Mouse (Mus musculus) brain, adult 2 months (tissue): ENCODE measurements at regions not wholly inside any gene's neighbourhood (a gene's known extent, or its start where the extent isn't known, plus 50 kb on each side); places are given as distances from the start of the nearest gene placed in this dataset.
A peak's percentile ranks its signal among the peaks of the same experiment; 100 is the strongest.

Source experiments
- DNase-seq: peaks from one replicate; pipeline ENCODE4 v3.0.0; 2011; ENCODE audit warnings: low read depth, low spot score

DNA sequence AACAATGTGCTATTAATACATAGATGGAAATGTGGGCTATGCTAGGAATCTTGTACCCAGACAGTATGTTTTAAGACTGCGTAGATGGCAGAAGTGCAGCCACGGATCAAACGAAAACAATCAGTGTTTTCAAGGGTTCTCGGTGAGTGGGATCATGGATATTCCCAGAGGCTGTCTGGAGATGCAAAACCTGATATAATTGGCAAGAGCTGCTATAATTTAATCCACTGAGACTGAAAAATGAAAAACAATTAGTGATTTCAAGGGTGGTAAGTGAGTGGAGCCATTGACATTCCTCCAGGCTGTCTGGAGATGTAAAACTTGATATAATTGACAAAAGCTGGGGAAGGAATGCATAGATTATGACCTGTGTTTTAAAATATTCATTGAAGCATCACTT, 545.5 kb upstream of the Api5 start:
- DNase-seq = no peak

- DNase-seq = peak; percentile 4
Observed at GRCm38 (mm10) chr2:94963520-94963919, 525.6 kb upstream of the Api5 start.

DNA sequence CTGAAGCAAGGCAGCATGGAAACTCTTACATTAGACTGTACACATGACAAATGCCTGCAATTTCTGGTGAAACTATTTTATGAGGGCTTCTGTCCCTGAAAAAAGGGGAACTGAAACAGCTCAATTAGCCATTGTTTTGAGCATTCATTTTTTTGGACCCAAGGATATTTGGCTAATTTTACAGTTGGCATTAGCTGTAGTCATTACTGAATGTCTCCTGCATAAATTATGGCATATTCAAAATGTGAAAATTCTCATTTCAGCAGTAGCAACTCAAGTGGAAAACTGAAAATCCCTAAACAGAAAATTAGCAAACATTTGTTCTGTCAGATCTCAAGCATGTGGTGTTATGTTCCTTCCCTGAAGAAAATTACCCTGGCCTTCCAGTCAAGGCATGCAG, 507.7 kb upstream of the Api5 start:
- DNase-seq = peak; percentile 5

- DNase-seq = no peak
Observed at GRCm38 (mm10) chr2:94932115-94932514, 494.2 kb upstream of the Api5 start.

GRCm38 (mm10) chr2:94919361-94919760, 481.4 kb upstream of the Api5 start:
- DNase-seq = no peak

DNA sequence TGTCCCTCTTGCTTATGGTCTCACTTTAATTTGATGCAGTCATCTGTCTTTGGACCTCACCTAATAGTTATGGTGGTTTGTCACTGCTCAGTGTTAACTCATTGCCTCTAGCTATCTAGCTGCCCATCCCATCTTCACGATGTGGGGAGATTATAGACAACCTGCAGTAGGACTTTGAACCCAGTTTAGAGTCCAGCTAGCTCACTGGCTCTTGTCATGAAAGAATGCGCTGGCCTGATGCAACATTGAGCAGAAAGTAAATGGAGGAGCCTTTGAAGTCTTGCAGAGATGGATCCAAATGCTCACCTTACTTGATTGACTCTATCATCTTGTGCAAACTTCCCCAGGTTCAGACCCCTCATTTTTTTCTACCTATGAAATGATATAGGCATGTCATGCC, 480.1 kb upstream of the Api5 start:
- DNase-seq = no peak

DNA sequence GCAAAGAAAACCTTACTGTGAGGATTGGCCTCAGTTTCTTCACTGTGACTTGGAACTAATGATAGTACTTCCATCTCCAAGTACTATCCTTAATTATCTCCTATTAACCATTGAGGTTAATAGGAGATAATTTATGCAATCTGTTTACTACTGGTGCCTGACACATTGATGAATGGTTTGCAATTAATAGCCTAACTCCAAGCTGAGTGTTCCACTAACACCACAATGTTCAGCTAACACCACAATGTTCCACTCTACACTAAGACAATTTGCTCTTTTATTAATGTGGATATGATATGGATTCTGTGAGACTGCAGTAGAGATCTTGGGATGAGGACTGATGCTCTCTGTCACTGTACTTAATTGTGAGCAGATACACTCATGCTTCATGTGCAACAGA, 463.6 kb upstream of the Api5 start:
- no peak for DNase-seq
